Mouse (Mus musculus) left cerebral cortex, postnatal 4 days (tissue): Measurements from ENCODE around the gene Olfr597. TPM values are rescaled to one million over a fixed set of nuclear protein-coding genes. Genes with fewer than 3 reads are reported as not detected.
"Not testable (repeated sequence)": the region's sequence is repeated elsewhere in the genome, so short reads cannot be mapped to it uniquely, and the experiment has no call there.

ENCODE experiments used
- DNase-seq: peaks from one replicate; pipeline ENCODE4 v3.0.0-alpha.2; 2022
- intact Hi-C: fragments of 180-260 bp; cut with DNase I; formaldehyde crosslinking; loops from one replicate; pipeline ENCODE4 v1.15.1; 2025
- microRNA-seq: library from miRNA; unstranded; fragments of <30 nt; microRNA quantifications from one replicate; pipeline ENCODE4 v1.2.0, GENCODE M21; 2022
- total RNA-seq, 2 experiments: library from RNA; stranded (reverse); gene quantifications; 2 replicates each; pipeline ENCODE4 v1.2.3; 2021

Olfr597 gene
- total RNA-seq = not detected

GRCm38 (mm10) chr7:103316015-103316414 lies at the start of gene Olfr597:
Gene Olfr597, plus strand, starts transcription at chr7:103316315.
- intact Hi-C loops, DNase-seq: not testable (repeated sequence)

- DNase-seq, intact Hi-C loops: not testable (repeated sequence)
Observed at GRCm38 (mm10) chr7:103305348-103305747, 10.8 kb upstream of the Olfr597 start, which contains the start of gene Olfr596. Gene Olfr596, plus strand, starts transcription at chr7:103305648.

GRCm38 (mm10) chr7:103323268-103323667 lies 7.2 kb downstream of the Olfr597 start, which contains the start of gene Olfr598:
Gene Olfr598, plus strand, starts transcription at chr7:103323568.
- intact Hi-C loops = no loop called here
- no peak for DNase-seq

GRCm38 (mm10) chr7:103335617-103336016 lies 19.5 kb downstream of the Olfr597 start, which contains the start of gene Olfr599:
Gene Olfr599, plus strand, starts transcription at chr7:103335917.
- intact Hi-C loops = no loop called here
- DNase-seq = no peak

DNA sequence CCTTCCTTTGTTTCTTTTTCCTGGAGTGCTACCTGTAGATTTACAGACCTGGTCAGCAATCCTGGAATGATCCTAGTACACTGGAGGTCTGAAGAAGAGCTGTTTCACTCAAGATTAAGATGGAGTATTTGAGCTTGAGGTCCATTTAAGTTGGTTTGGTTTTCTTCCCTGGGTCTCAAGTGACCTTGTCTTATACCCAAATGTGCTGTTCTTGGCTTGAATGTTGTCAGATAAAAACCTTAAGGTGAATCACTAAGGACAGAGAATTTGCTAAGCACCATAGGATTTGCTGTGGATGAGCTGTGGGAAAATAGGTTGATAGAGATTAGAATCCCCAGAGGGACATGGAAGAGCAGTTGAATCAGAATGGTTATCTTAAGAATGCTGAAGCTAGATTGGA lies 33.5 kb downstream of the Olfr597 start, which contains the start of gene Olfr600:
Olfr600 (minus strand) TSS at position 101 of the 400 bp plus-strand sequence.
- DNase-seq = no peak
- intact Hi-C loops = no loop called here

DNA sequence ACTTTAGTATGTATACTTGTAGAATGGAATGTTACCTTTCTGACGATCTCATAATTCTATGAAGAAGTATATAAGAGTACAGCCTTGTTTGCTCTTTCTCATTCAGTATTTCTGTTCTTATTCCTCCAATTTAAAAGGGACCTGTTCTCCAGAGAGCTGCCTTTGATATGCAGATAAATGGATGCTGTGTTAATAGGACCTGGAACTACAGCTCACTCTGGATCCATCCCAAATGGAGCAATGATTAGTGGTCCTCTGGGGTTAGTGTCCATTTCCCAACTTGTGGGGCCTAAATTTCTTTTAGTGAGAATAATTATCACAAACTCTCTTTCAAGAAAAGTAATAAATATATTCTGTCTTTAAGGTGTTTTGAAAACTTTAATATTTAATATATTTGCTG lies 46.4 kb downstream of the Olfr597 start, which contains the start of gene Olfr601:
Olfr601 (minus strand) TSS at position 101 of the 400 bp plus-strand sequence.
- intact Hi-C loops = no loop called here
- no peak for DNase-seq

Small RNA genes lying within 50 kb of the gene (microRNA-seq; reads per million reads assigned to microRNA genes)
- not detected for gene Gm23550

Other genes starting within 250 kb of the Olfr597 start
- gene Olfr584, start 234.4 kb upstream of the Olfr597 start, total RNA-seq = not detected
- not detected for gene Olfr585, start 218.6 kb upstream of the Olfr597 start, total RNA-seq
- not detected for gene Olfr586, start 190.7 kb upstream of the Olfr597 start, total RNA-seq
- not detected for gene Olfr588-ps1, start 175.4 kb upstream of the Olfr597 start, total RNA-seq
- gene Olfr589, start 160.0 kb upstream of the Olfr597 start, total RNA-seq = not detected
- gene Olfr591, start 138.0 kb upstream of the Olfr597 start, total RNA-seq = not detected
- gene Olfr592, start 131.5 kb upstream of the Olfr597 start, total RNA-seq = not detected
- gene Olfr593, start 104.5 kb upstream of the Olfr597 start, total RNA-seq = not detected
- gene Olfr594, start 99.3 kb upstream of the Olfr597 start, total RNA-seq = not detected
- gene Usp17ld, start 63.8 kb upstream of the Olfr597 start, total RNA-seq = not detected
- not detected for gene Olfr596, start 10.7 kb upstream of the Olfr597 start, total RNA-seq
- gene Olfr598, start 7.3 kb downstream of the Olfr597 start, total RNA-seq = not detected
- not detected for gene Olfr599, start 19.6 kb downstream of the Olfr597 start, total RNA-seq
- not detected for gene Olfr600, start 33.4 kb downstream of the Olfr597 start, total RNA-seq
- gene Olfr601, start 46.3 kb downstream of the Olfr597 start, total RNA-seq = not detected
- not detected for gene Olfr603, start 69.9 kb downstream of the Olfr597 start, total RNA-seq
- gene Usp17lc, start 98.8 kb downstream of the Olfr597 start, total RNA-seq = not detected
- gene Olfr605, start 129.1 kb downstream of the Olfr597 start, total RNA-seq = not detected
- gene Olfr606, start 132.7 kb downstream of the Olfr597 start, total RNA-seq = not detected
- gene Olfr607, start 147.8 kb downstream of the Olfr597 start, total RNA-seq = not detected
- not detected for gene Olfr608, start 153.6 kb downstream of the Olfr597 start, total RNA-seq
- gene Olfr609, start 181.7 kb downstream of the Olfr597 start, total RNA-seq = not detected
- gene Olfr610, start 195.8 kb downstream of the Olfr597 start, total RNA-seq = not detected
- not detected for gene Olfr611, start 204.5 kb downstream of the Olfr597 start, total RNA-seq
- not detected for gene Olfr612, start 226.4 kb downstream of the Olfr597 start, total RNA-seq
- not detected for gene Olfr613, start 231.8 kb downstream of the Olfr597 start, total RNA-seq
- gene Olfr615, start 239.8 kb downstream of the Olfr597 start, total RNA-seq = not detected